ENCODE assay signal across 9 mouse cellular contexts in the genomic region with DNA sequence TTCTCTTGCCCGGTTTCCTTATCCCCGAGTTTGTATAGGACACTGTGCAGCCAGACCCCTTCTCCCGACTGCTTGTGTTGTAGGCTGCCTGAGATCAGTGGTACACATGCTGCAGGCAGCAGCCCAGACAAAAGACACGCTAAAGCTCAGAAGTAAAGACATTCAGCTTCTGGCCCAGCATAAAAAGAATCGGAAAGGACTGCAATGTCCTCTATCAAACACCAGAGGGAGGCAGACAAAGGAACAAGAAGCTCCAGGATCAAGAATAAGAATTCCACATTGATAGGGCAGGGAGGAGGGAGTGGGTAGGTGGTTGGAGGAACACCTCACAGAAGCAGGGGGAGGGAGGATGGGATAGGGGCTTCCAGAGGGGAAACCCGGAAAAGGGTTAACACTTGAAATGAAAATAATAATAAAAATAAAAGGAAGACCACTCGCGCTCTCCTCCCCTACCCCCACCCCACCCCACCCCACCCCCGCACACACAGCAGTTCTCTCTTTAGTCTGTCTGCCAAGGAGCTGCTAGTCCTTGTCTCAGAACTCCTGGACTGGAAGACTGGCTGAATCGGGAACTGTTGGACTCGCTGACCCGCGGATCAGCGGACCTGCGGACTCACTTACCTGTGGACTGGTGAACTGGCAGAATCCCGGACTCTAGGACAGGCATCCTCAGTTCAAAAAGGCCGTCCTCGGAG. TPM values are rescaled to one million over a fixed set of nuclear protein-coding genes. Genes with fewer than 3 reads are reported as not detected.
A peak's percentile ranks its signal among the peaks of the same experiment; 100 is the strongest.
DNase-seq lines count a peak whose midpoint lies in the region; ATAC-seq and TF ChIP-seq lines count a peak whose summit lies in the region.
"Had no signal": no experiment of that assay in that cellular context is flagged by ENCODE, and none has a peak within 500 bp of the region (broad histone marks: within the 10 kb centered on the region; RNA-seq: fewer than 3 reads in every experiment).

No protein-coding gene starts in this region.

- H3K9me3 ChIP-seq in forebrain, embryonic 14.5 days (replicated peaks; ENCODE audit: control insufficient read depth, low read length): no peaks in the 10 kb centered on the region
- H3K9me3 ChIP-seq in midbrain, embryonic 12.5 days: no peaks in the 10 kb centered on the region

- no peak for ATAC-seq in cerebellum, adult (ENCODE audit: insufficient number of reproducible peaks, low FRiP score, low TSS enrichment)
- ATAC-seq in forebrain, embryonic 14.5 days: peak; percentile 82
- ATAC-seq in midbrain, embryonic 12.5 days (ENCODE audit: low FRiP score, low read depth): peak; percentile 77

- H3K27ac ChIP-seq in cerebellum, adult 2 months (ENCODE audit: insufficient read depth, low read length): no peak overlapping the region
- no peak overlapping the region for H3K27ac ChIP-seq in forebrain, embryonic 14.5 days (ENCODE audit: low read depth, low read length)
- H3K27ac ChIP-seq in midbrain, embryonic 12.5 days (replicated peaks): no peak overlapping the region

- no peak for TF ChIP-seq CTCF in cerebellum, adult 2 months (IDR thresholded peaks at IDR 0.05; ENCODE audit: borderline replicate concordance, insufficient read depth, low read depth, low read length)

- no peaks in the 10 kb centered on the region for H3K4me1 ChIP-seq in cerebellum, adult 2 months (ENCODE audit: control insufficient read depth, insufficient read depth, low read length)
- H3K4me1 ChIP-seq in forebrain, embryonic 14.5 days (ENCODE audit: control insufficient read depth, insufficient read depth, low read length): no peaks in the 10 kb centered on the region
- no peaks in the 10 kb centered on the region for H3K4me1 ChIP-seq in midbrain, embryonic 12.5 days

- H3K4me2 ChIP-seq in forebrain, embryonic 14.5 days (ENCODE audit: low read length): 0 out of 2 replicates have a peak overlapping the region, but pooled peaks have one; percentile 18
- H3K4me2 ChIP-seq in midbrain, embryonic 12.5 days (replicated peaks): 0 out of 2 replicates have a peak overlapping the region, but pooled peaks have one; percentile 11

- WGBS in cerebellum, adult 2 months: 27% methylated on average over 12 of the region's 18 CpGs
- WGBS in forebrain, embryonic 14.5 days: 0% methylated on average over 1 of the region's 18 CpGs
- WGBS in midbrain, embryonic 12.5 days: 46% methylated on average over 7 of the region's 18 CpGs

- peak overlapping the region; percentile 35 for H3K4me3 ChIP-seq in cerebellum, adult 2 months (replicated peaks; ENCODE audit: insufficient read depth, low read depth, low read length)
- H3K4me3 ChIP-seq in forebrain, embryonic 14.5 days (ENCODE audit: low read depth, low read length): no peak overlapping the region
- no peak overlapping the region for H3K4me3 ChIP-seq in midbrain, embryonic 12.5 days

- no peak overlapping the region for H3K9ac ChIP-seq in forebrain, embryonic 14.5 days (ENCODE audit: low read length)
- no peak overlapping the region for H3K9ac ChIP-seq in midbrain, embryonic 12.5 days (replicated peaks)

- H3K27me3 ChIP-seq in cerebellum, adult 2 months (ENCODE audit: control insufficient read depth, insufficient read depth, low read length): no peaks in the 10 kb centered on the region
- H3K27me3 ChIP-seq in forebrain, embryonic 14.5 days (replicated peaks; ENCODE audit: control insufficient read depth, insufficient read depth, low read length): no peaks in the 10 kb centered on the region
- H3K27me3 ChIP-seq in midbrain, embryonic 12.5 days: no peaks in the 10 kb centered on the region

- TF ChIP-seq POLR2A in cerebellum, adult 2 months (IDR thresholded peaks at IDR 0.05; ENCODE audit: borderline replicate concordance, insufficient read depth, low read length): no peak

- peak in 1 of 2 experiments; percentile 2 for DNase-seq in cerebellum, adult 2 months
- DNase-seq in ES-CJ7 (ENCODE audit: low read depth, low spot score): peak; percentile 47
- peak; percentile 72 for DNase-seq in forebrain, embryonic 14.5 days (ENCODE audit: low spot score)
- DNase-seq in urinary bladder, adult 2 months (ENCODE audit: low spot score): no peak
- DNase-seq in layer of hippocampus, postnatal 36 days: no peak
- no peak for DNase-seq in c-Kit-positive CD71-positive TER-119-positive erythroid progenitor cells, embryonic 14.5 days (ENCODE audit: low spot score)

- no peaks in the 10 kb centered on the region for H3K36me3 ChIP-seq in forebrain, embryonic 14.5 days (ENCODE audit: control insufficient read depth, insufficient read depth, low read length)
- H3K36me3 ChIP-seq in midbrain, embryonic 12.5 days: no peaks in the 10 kb centered on the region

RNA-seq across cellular contexts. Expression of a gene that starts 24.6 kb away (rescaled TPM):
- 17.5 TPM in 1 of 2 replicates, not detected in the other for polyA plus RNA-seq in cerebellum, adult 2 months (2012; rRNA removed)
- polyA plus RNA-seq in forebrain, embryonic 14.5 days (2014; fragmentation: Nextera tagmentation; extraction: Ambion mirVana): 24.4 and 26.7 TPM in 2 replicates
- polyA plus RNA-seq in midbrain, embryonic 12.5 days (2016; fragmentation: Nextera tagmentation; extraction: Ambion mirVana): 11.2 and 19.0 TPM in 2 replicates
- 6.9 and 9.3 TPM in 2 replicates for polyA plus RNA-seq in urinary bladder, adult 2 months (2012; rRNA removed)
- 10 to 100 TPM in 1 of 2 experiments, not detected in 1; 21.5 TPM for total RNA-seq in layer of hippocampus, postnatal 36 days (2021)

RNA-seq across cellular contexts. Expression of a gene that starts 54.6 kb away (rescaled TPM):
- 0.20 TPM in 1 of 2 replicates, not detected in the other for polyA plus RNA-seq in cerebellum, adult 2 months (2012; rRNA removed)
- 0.41 and 0.48 TPM in 2 replicates for polyA plus RNA-seq in forebrain, embryonic 14.5 days (2014; fragmentation: Nextera tagmentation; extraction: Ambion mirVana)
- 0.05 TPM in 1 of 2 replicates, not detected in the other for polyA plus RNA-seq in midbrain, embryonic 12.5 days (2016; fragmentation: Nextera tagmentation; extraction: Ambion mirVana)
- 0.03 TPM in 1 of 2 replicates, not detected in the other for polyA plus RNA-seq in urinary bladder, adult 2 months (2012; rRNA removed)
- not detected for total RNA-seq in layer of hippocampus, postnatal 36 days (2021)
- total RNA-seq: layer of hippocampus, postnatal 14 days had no signal

Comparison
In these comparisons a context has a peak if more than half of its experiments do, and no peak if none do; other contexts are left out.
1. DNase-seq: peak in ES-CJ7 (single experiment) and forebrain, embryonic 14.5 days (single experiment); none in urinary bladder, adult 2 months (single experiment), layer of hippocampus, postnatal 36 days (0 of 2) and c-Kit-positive CD71-positive TER-119-positive erythroid progenitor cells, embryonic 14.5 days (single experiment).